Mouse (Mus musculus) CD4-positive helper T cell, adult 2 months (primary cell): ENCODE results near the gene Ly6g6e.
"Not testable (repeated sequence)": the region's sequence is repeated elsewhere in the genome, so short reads cannot be mapped to it uniquely, and the experiment has no call there.

Experiments
- DNase-seq: peaks from one replicate; pipeline ENCODE4 v3.0.0-alpha.2; 2012; ENCODE audit warnings: low read depth, missing footprints, low spot score

The Ly6g6e gene

GRCm38 (mm10) chr17:35101161-35101560 lies 24.5 kb downstream of the Ly6g6e start:
- DNase-seq = no peak

GRCm38 (mm10) chr17:35102299-35102698 lies 25.6 kb downstream of the Ly6g6e start:
- DNase-seq = no peak

GRCm38 (mm10) chr17:35103221-35103690 lies 26.6 kb downstream of the Ly6g6e start:
- no peak for DNase-seq

- no peak for DNase-seq
Measured at GRCm38 (mm10) chr17:35104079-35104478, 27.4 kb downstream of the Ly6g6e start.

GRCm38 (mm10) chr17:35104754-35105153 lies 28.1 kb downstream of the Ly6g6e start:
- no peak for DNase-seq

GRCm38 (mm10) chr17:35105740-35106389 lies 29.2 kb downstream of the Ly6g6e start:
- peak; percentile 39 for DNase-seq

- DNase-seq = no peak
Measured at GRCm38 (mm10) chr17:35106522-35106921, 29.8 kb downstream of the Ly6g6e start.

- no peak for DNase-seq
Measured at GRCm38 (mm10) chr17:35108097-35108496, 31.4 kb downstream of the Ly6g6e start, which contains the start of gene Ly6g5c. Ly6g5c (plus strand) TSS chr17:35108279.

GRCm38 (mm10) chr17:35111774-35112173 lies 35.1 kb downstream of the Ly6g6e start:
- DNase-seq = no peak

- peak; percentile 59 for DNase-seq
Measured at GRCm38 (mm10) chr17:35115046-35116019, 38.6 kb downstream of the Ly6g6e start, which contains the start of gene Ly6g5b. Ly6g5b (minus strand) TSS chr17:35115428.

GRCm38 (mm10) chr17:35120745-35121142 lies 44.0 kb downstream of the Ly6g6e start:
- DNase-seq = no peak

- peak; percentile 99 for DNase-seq
Measured at GRCm38 (mm10) chr17:35121143-35121799, 44.6 kb downstream of the Ly6g6e start, which contains the start of gene Gpank1. Gpank1 (plus strand) TSS chr17:35121455.

GRCm38 (mm10) chr17:35121871-35122303 lies 45.2 kb downstream of the Ly6g6e start, which contains the start of gene Csnk2b:
Csnk2b (minus strand) TSS chr17:35122053.
- peak; percentile 77 for DNase-seq

GRCm38 (mm10) chr17:35123287-35123686 lies 46.6 kb downstream of the Ly6g6e start:
- not testable (repeated sequence) for DNase-seq

- DNase-seq = not testable (repeated sequence)
Measured at GRCm38 (mm10) chr17:35124261-35124896, 47.7 kb downstream of the Ly6g6e start.

GRCm38 (mm10) chr17:35125081-35125480 lies 48.4 kb downstream of the Ly6g6e start:
- DNase-seq = no peak

GRCm38 (mm10) chr17:35125578-35125977 lies 48.9 kb downstream of the Ly6g6e start:
- no peak for DNase-seq

GRCm38 (mm10) chr17:35126206-35126611 lies 49.5 kb downstream of the Ly6g6e start, which contains the start of gene D17H6S53E:
D17H6S53E (plus strand) TSS chr17:35126373.
- DNase-seq = peak; percentile 87

- no peak for DNase-seq
Measured at GRCm38 (mm10) chr17:35127017-35127416, 50.3 kb downstream of the Ly6g6e start.
